Mouse (Mus musculus): ENCODE results near the gene Hspa1b. TPM values are rescaled to one million over a fixed set of nuclear protein-coding genes. Genes with fewer than 3 reads are reported as not detected.
A peak's percentile ranks its signal among the peaks of the same experiment; 100 is the strongest.
"Not testable (repeated sequence)": the region's sequence is repeated elsewhere in the genome, so short reads cannot be mapped to it uniquely, and the experiment has no call there.

The Hspa1b gene
- 1 to 10 TPM; 1.2 to 2.0 TPM for total RNA-seq (2021)

DNA sequence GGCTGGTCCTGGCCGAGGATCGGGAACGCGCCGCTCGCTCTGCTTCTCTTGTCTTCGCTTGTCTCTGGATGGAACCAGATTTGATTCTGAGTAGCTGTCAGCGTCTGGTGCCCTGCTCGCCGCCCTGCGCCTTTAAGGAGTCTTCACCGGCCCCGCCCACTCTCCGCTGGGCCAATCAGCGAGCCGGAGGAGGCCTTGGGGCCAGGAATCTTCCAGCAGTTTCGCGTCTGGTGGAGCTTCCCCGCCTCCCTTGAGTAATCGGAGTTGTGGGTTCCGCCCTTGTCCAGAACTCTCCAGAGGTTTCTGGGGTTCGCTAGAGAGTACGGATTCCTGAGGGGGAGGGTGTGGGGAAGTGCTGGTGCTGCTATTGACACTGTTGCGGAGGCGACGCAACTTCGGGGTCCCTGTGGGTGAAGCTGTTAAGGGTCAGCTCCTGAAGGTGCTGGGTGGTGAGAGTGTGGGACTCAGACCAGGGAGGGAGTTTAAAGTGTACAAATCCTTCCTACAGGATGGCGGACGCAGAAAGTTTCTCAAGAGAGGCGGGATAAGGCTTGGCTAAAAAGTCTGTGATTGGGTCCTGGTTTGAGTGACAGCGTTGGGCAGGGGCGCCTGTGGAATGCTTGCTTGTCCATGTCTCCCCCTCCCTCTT, at the start of gene Hspa1b:
Gene Hspa1b (minus strand): TSS at position 109 of the 649 bp plus-strand sequence.
- intact Hi-C loops (cut with DNase I): not testable (repeated sequence)
- DNase-seq (ENCODE audit: extremely low spot score in 1 of 2, low spot score in 2 of 2): peak; percentile 60 to 83

DNA sequence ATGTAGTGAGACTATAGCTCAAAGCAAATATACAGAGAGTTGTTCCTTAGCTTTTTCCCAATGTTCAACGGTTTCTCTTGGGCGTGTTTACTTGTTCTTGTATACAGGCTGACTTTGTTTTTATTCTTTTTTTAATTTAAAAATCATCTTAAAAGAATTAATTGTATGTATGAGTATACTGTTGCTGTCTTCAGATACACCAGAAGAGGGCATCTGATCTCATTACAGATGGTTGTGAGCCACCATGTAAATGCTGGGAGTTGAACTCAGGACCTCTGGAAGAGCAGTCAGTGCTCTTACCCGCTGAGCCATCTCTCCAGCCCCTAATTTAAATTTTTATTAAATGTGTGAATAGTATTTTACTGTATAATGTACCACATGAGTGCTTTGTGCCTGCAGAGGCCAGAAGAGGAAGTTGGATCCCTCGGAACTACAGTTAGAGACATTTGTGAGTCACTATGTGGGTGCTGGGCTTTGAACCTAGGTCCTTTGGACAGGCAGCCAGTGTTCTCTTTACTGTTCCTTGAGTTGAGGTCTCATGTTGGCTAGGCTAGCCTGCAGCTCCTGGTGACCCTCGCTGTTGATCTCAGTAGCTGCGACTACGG, 48.5 kb upstream of the Hspa1b start:
- DNase-seq (ENCODE audit: extremely low spot score in 1 of 2, low spot score in 2 of 2): no peak
- intact Hi-C loops (cut with DNase I): no loop called here

- intact Hi-C loops (cut with DNase I); DNase-seq (ENCODE audit: extremely low spot score in 1 of 2, low spot score in 2 of 2): not testable (repeated sequence)
Observed at GRCm38 (mm10) chr17:35005902-35006301, 46.9 kb upstream of the Hspa1b start.

DNA sequence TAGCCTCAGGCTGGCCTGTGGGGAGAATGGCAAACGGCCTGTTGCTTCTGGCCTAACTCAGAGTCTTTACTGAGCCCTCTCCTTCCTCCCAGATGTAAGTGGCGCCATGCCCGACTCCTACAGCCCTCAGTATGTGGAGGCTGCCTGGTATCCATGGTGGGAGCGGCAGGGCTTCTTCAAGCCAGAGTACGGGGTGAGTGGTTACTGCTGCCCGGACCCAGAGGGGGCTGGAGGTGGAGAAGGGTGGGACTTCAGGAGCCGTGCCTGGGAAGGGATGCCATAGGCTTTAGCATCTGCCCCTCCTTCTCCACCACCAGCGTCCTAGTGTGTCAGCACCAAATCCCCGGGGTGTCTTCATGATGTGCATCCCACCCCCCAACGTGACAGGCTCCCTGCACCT, 46.1 kb upstream of the Hspa1b start:
- no peak for DNase-seq (ENCODE audit: extremely low spot score in 1 of 2, low spot score in 2 of 2)
- intact Hi-C loops (cut with DNase I): no loop called here

GRCm38 (mm10) chr17:35004075-35004717, 45.2 kb upstream of the Hspa1b start:
- intact Hi-C loops (cut with DNase I): no loop called here

DNA sequence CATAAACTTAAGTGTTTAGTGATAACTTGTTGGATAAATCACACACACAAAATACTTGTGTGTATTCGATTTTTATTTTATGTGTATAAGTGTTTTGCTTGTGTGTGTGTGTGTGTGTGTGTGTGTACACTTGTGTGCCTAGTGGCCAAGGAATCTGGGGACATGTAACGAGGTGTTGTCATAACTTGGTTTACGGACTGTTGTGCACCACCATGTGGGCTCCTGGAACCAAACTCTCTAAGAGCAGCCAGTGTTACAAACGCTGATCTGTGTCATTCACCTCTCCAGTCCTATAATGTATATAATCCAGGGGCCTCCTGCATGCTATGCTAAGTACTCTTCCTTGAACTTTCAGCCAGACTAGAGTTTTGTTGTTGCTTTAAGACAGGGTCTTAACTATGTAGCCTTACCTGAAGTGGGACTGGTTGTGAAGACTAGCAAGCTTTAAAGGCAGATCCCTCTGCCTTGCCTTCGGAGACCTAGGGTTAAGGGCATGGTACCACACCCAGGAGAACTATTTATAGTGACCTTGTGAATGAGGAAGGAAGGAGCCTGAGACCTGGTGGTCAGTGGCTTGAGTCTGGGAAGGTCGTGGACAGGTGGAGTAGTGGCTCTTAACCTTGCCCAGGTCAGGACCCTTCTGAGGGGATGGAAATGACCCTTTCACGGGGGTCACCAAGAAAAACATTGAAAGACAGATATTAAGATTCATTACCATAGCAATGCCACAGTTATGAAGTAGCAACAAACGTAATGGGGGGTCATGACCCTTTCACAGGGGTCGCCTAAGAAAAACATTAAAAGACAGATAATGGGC, 44.2 kb upstream of the Hspa1b start:
- DNase-seq (ENCODE audit: extremely low spot score in 1 of 2, low spot score in 2 of 2): peak in 1 of 2 experiments; percentile 15
- intact Hi-C loops (cut with DNase I): no loop called here

More at GRCm38 (mm10) chr17:35004075-35004717, 45.2 kb upstream of the Hspa1b start:
- DNase-seq (ENCODE audit: extremely low spot score in 1 of 2, low spot score in 2 of 2): peak in 1 of 2 experiments; percentile 28

- intact Hi-C loops (cut with DNase I): no loop called here
- DNase-seq (ENCODE audit: extremely low spot score in 1 of 2, low spot score in 2 of 2): peak in 1 of 2 experiments; percentile 15
Observed at GRCm38 (mm10) chr17:35002153-35002865, 43.3 kb upstream of the Hspa1b start.

DNA sequence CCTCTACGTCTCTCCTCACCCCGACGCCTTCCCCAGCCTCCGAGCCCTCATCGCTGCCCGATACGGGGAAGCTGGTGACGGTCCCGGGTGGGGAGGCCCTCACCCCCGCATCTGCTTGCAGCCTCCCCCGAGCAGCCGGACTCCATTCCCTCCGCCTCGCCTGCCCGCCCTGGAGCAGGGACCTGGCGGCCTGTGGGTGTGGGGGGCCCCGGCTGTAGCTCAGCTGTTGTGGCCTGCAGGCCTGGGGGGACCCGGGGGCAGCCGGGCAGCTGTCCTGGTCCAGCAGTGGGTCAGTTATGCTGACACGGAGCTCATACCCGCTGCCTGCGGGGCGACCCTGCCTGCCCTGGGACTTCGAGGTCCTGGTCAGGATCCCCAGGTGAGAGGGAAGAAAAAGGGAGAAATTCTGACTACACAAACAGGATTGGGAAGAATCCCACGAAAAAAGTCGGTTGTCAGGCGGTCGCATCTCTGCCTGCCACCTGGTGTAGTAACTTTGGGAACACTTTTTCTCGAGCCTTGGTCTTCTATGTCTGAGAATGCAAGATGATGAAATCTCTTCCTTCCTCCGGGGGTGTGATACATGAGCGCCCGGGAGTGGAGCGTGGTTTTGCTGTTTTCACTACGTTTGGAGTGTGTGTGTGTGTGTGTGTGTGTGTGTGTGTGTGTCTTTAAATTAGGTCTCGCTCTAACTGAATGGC, 42.6 kb upstream of the Hspa1b start:
- intact Hi-C loops (cut with DNase I): no loop called here
- DNase-seq (ENCODE audit: extremely low spot score in 1 of 2, low spot score in 2 of 2): peak in 1 of 2 experiments; percentile 59

DNA sequence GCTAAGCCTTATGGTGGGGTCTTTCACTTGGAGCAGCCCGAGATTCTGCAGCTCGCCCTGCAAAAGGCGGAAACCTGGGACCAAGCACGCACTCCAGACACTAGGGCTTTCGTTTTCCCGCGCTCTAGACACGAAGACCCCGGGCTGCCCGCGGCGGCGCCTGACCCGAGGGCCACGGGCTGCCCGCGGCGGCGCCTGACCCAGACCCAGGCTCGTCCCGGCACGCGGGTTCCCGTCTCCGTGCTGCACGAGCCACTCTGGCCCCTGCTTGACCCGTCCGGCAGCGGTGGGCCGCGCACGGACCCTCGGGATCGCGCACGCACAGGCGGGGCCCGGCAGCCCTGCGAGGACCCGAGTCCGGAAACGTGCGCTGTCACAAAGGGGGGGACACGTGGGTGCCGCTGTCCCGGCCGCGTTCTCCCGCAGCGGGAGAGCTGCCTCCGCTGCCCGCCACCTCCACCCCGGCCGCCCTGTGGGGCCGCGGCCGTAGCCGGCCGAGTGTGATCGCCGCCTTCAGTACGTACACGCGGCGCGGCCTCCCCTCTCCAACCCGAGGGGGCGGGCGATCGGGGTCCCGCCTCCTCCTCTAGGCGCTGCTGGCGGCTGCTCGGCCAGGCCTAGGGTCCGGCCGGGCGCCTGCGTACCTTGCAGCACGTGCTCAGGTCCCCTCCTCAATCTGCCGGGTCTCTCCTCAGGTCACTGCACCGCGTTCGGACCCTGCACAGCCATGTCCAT, 41.8 kb upstream of the Hspa1b start, which contains the start of gene Vars:
Gene Vars (plus strand): TSS at position 271 of the 735 bp plus-strand sequence.
- intact Hi-C loops (cut with DNase I): no loop called here
- DNase-seq (ENCODE audit: extremely low spot score in 1 of 2, low spot score in 2 of 2): peak; percentile 64 to 92

DNA sequence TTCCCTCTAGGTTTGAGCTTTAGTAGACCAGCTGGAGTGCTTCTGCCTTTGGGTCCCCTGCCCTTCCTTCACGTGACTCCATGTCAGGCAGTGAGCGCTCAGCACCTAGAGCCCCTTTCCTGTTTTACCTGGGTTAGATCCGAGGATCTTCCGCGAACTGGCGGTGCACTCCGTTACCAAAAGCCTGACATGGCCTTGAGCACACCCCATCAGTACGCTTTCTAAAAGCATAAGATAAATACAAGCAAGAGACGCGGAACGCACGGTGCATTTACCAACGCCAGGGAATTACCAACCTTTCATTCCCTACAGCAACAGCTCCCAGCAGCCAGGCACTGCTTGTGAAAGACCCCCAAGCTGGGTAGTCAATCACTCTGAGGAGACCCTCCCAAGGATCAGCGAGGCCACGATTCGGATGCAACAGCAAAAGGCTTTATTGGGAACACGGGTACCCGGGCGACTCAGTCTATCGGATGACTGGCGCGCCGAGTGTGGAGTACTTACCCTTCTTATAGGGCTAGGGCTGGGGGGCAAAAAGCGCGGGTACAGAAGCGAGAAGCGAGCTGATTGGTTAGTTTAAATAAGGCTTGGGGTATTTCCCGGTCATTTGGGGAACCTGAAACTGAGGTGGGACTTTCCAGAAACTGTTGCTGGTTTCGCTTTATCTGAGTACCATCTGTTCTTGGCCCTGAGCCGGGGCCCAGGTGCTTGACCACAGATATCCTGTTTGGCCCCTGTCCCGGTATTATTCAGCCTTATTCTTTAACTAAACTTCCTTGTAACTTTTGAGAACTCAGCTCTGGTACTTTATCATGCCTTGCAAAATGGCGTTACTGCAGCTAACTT, 41.1 kb upstream of the Hspa1b start:
- peak in 1 of 2 experiments; percentile 18 for DNase-seq (ENCODE audit: extremely low spot score in 1 of 2, low spot score in 2 of 2)
- intact Hi-C loops (cut with DNase I): not testable (repeated sequence)

GRCm38 (mm10) chr17:34998526-34999430, 39.7 kb upstream of the Hspa1b start:
- intact Hi-C loops (cut with DNase I): no loop called here
- peak in 1 of 2 experiments; percentile 14 for DNase-seq (ENCODE audit: extremely low spot score in 1 of 2, low spot score in 2 of 2)

GRCm38 (mm10) chr17:34997142-34997483, 38.1 kb upstream of the Hspa1b start:
- intact Hi-C loops (cut with DNase I): no loop called here
- DNase-seq (ENCODE audit: extremely low spot score in 1 of 2, low spot score in 2 of 2): no peak

GRCm38 (mm10) chr17:34996411-34997141, 37.5 kb upstream of the Hspa1b start:
- intact Hi-C loops (cut with DNase I): no loop called here

GRCm38 (mm10) chr17:34995927-34996326, 36.9 kb upstream of the Hspa1b start:
- intact Hi-C loops (cut with DNase I): not testable (repeated sequence)

More at GRCm38 (mm10) chr17:34996411-34997141, 37.5 kb upstream of the Hspa1b start:
- DNase-seq (ENCODE audit: extremely low spot score in 1 of 2, low spot score in 2 of 2): no peak

GRCm38 (mm10) chr17:34995192-34995591, 36.2 kb upstream of the Hspa1b start:
- intact Hi-C loops (cut with DNase I); DNase-seq (ENCODE audit: extremely low spot score in 1 of 2, low spot score in 2 of 2): not testable (repeated sequence)

More at GRCm38 (mm10) chr17:34995927-34996326, 36.9 kb upstream of the Hspa1b start:
- not testable (repeated sequence) for DNase-seq (ENCODE audit: extremely low spot score in 1 of 2, low spot score in 2 of 2)

All from left cerebral cortex, postnatal 10 days (tissue).